Mouse (Mus musculus): ENCODE results near the gene Zbp1. TPM values are rescaled to one million over a fixed set of nuclear protein-coding genes. Genes with fewer than 3 reads are reported as not detected.

Zbp1 gene
- polyA plus RNA-seq, 1 experiment from 2014 or later, result 0.70 TPM

DNA sequence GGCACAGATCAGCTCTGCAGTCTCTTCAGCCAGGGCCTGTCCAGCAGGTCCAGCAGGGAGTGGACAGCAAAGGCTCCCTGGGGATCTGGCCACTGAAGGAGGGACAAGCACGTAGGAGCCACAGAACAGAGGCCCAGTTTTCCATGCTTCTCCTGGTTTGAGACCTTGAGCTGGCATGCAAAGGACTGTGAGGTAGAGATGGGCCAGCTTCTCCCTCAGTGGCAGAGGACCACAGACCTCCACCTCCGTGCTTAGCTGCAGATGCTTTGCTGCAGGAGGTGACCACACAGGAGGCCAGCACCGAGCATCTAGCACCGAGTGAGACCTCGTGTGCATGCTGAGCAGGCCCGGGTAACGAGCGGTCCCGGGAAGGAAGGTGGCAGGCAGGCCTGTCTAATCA is 22.0 kb upstream of the Zbp1 start:
- Histone ChIP-seq H3K27me3 (ENCODE audit: control insufficient read depth, insufficient read depth, low read length) (no peaks in the 10 kb centered on the region), H3K4me3 (replicated peaks; ENCODE audit: low read length) (no peak overlapping the region), H3K4me2 (ENCODE audit: low read depth, low read length) (no peak overlapping the region), H3K27ac (ENCODE audit: low read length) (no peak overlapping the region), H3K36me3 (ENCODE audit: control insufficient read depth, insufficient read depth, low read length) (peaks cover 2% of the 10 kb centered on the region; the same call in 1 of the 2 replicates), H3K9ac (ENCODE audit: low read length) (no peak overlapping the region), H3K4me1 (ENCODE audit: control insufficient read depth, insufficient read depth, low read length) (peaks cover 61% of the 10 kb centered on the region), H3K9me3 (replicated peaks; ENCODE audit: control insufficient read depth, low read length) (no peaks in the 10 kb centered on the region)
- WGBS, result 54% methylated on average over 9 of the region's 9 CpGs
- no peak for ATAC-seq (ENCODE audit: insufficient read depth, low FRiP score)

DNA sequence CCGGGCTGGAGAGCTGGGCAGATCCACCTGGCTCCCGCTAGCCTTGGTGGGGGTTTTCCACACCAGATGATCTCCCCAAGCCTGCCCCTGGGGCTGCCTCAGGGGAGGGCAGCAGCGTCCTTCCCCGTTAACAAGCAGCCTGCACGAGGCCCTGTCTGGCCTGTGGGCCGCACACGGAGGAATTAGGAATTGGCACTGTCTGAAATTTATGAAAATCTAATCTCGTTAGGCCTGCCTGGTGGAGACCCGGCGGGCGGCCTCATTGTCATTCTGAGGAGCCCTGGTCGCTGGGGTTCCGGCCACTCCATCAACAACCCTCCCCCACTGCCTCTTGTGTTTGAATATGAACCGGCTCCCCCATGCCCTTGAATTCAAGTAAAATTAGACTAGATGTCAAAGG is 19.8 kb upstream of the Zbp1 start:
- peaks cover 66% of the 10 kb centered on the region for H3K4me1 ChIP-seq (ENCODE audit: control insufficient read depth, insufficient read depth, low read length)
- H3K36me3 ChIP-seq (ENCODE audit: control insufficient read depth, insufficient read depth, low read length), result peaks cover 2% of the 10 kb centered on the region; the same call in 1 of the 2 replicates
- no peaks in the 10 kb centered on the region for H3K9me3 ChIP-seq (replicated peaks; ENCODE audit: control insufficient read depth, low read length)
- H3K4me3 ChIP-seq (replicated peaks; ENCODE audit: low read length), result no peak overlapping the region
- H3K4me2 ChIP-seq (ENCODE audit: low read depth, low read length), result no peak overlapping the region
- ATAC-seq (ENCODE audit: insufficient read depth, low FRiP score), result no peak
- no peaks in the 10 kb centered on the region for H3K27me3 ChIP-seq (ENCODE audit: control insufficient read depth, insufficient read depth, low read length)
- 25% methylated on average over 14 of the region's 14 CpGs for WGBS
- no peak overlapping the region for H3K27ac ChIP-seq (ENCODE audit: low read length)
- H3K9ac ChIP-seq (ENCODE audit: low read length), result no peak overlapping the region; the same call in 1 of the 2 replicates

DNA sequence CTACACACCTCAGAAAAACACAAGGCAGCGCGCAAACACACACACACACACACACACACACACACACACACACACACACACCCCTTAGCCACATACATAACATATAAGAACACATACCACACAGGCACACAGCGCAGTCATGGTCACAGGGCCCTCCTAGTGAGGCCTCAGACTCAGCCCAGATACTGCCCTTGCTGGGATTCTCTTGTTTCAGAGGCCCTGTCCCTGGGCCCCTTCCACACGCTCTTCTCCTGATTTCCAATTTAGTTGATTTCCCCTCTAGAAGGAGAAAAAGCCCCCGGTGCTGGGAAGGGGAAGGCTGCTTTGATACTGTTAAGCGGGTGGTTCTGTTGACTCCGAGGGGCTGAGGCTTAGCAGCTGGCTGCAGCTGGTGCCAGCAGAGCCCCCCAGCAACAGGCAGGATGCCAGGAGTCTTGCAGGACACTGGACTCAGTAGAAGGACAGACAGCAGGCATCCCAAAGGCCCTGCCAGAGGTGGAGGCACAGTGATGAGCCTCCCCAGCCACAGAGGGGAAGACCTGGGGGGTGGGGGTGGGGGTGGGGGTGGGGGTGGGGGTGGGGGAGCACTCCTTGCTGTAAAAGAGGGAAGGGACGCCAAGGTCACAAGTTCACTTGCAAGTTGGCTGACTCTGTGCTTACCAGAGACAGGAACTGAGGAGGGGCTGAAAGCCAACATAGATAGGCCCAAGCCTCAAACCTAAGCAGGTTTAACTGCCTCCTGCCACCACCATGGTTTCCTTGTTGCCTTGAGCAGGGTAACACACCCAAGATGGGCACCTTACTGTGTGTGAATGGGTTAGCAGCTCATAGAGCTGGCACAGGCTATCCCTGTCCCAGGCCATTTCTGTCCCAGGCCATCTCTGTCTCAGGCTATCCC is 17.0 kb upstream of the Zbp1 start:
- Histone ChIP-seq H3K9ac (ENCODE audit: low read length) (peak overlapping the region; percentile 49), H3K27ac (ENCODE audit: low read length) (peak overlapping the region; percentile 80), H3K9me3 (replicated peaks; ENCODE audit: control insufficient read depth, low read length) (no peaks in the 10 kb centered on the region), H3K27me3 (ENCODE audit: control insufficient read depth, insufficient read depth, low read length) (no peaks in the 10 kb centered on the region), H3K4me3 (replicated peaks; ENCODE audit: low read length) (no peak overlapping the region), H3K4me1 (ENCODE audit: control insufficient read depth, insufficient read depth, low read length) (peaks cover 68% of the 10 kb centered on the region), H3K4me2 (ENCODE audit: low read depth, low read length) (no peak overlapping the region), H3K36me3 (ENCODE audit: control insufficient read depth, insufficient read depth, low read length) (peaks cover 5% of the 10 kb centered on the region; the same call in 1 of the 2 replicates)
- 41% methylated on average over 8 of the region's 8 CpGs for WGBS
- peak; percentile 47; the same call in 1 of the 2 replicates for ATAC-seq (ENCODE audit: insufficient read depth, low FRiP score)

DNA sequence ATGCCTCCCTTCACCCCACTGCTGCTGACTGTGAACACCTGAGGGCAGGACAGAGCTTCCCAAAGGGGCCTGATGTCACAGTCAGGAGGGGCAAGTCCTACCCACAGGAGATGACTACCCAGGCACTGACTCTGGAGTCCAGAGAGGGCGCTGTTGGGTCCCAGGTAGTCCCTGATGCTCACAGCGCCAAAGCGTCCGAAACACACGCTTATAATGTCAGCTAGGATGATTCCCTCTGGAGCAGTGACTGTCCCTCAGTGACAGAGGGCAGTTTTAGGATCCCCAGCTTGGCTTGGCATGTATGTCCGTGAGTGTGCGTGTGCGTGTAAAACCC is 14.0 kb upstream of the Zbp1 start:
- Histone ChIP-seq H3K4me2 (ENCODE audit: low read depth, low read length) (no peak overlapping the region), H3K36me3 (ENCODE audit: control insufficient read depth, insufficient read depth, low read length) (peaks cover 17% of the 10 kb centered on the region; the same call in 1 of the 2 replicates), H3K27me3 (ENCODE audit: control insufficient read depth, insufficient read depth, low read length) (no peaks in the 10 kb centered on the region), H3K4me3 (replicated peaks; ENCODE audit: low read length) (no peak overlapping the region), H3K9ac (ENCODE audit: low read length) (no peak overlapping the region), H3K9me3 (replicated peaks; ENCODE audit: control insufficient read depth, low read length) (no peaks in the 10 kb centered on the region), H3K27ac (ENCODE audit: low read length) (no peak overlapping the region), H3K4me1 (ENCODE audit: control insufficient read depth, insufficient read depth, low read length) (peaks cover 62% of the 10 kb centered on the region)
- no peak for ATAC-seq (ENCODE audit: insufficient read depth, low FRiP score)
- WGBS, result 85% methylated on average over 8 of the region's 8 CpGs

DNA sequence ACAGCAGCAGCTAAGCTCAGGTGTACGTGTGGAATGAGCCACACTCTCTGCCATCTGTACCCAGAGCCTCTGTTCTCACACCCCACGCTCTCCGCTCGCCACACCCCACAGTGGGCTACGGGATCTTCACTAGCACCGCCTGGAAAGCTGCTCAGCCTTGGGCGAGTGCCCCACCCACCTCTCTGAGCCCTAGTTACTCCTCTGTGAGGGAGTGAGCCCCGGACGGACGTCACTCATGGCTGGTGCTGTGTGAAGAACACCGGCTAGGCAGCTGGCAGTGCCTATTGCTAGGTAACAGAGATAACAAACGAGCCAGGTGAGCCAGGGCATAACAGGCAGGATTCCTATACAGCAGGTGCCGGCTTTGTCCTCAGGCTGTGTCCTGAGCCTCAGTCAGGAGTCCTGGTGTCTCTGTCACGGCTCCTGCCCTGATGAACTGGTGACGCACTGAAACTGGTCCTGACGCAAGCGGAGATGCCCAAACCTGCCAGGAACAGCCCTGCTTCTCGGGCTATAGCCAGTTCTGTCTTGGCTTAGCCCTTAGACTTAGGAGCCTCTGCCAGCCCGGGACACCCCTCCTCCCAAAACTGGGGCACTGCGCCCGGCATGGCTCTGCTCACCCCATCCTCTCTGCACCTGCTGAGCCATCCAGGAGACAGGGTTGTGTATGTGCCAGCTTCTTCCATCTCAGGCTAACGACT is 13.5 kb upstream of the Zbp1 start:
- Histone ChIP-seq H3K27ac (ENCODE audit: low read length) (peak overlapping the region; percentile 6; the same call in 1 of the 2 replicates), H3K4me3 (replicated peaks; ENCODE audit: low read length) (no peak overlapping the region), H3K36me3 (ENCODE audit: control insufficient read depth, insufficient read depth, low read length) (peaks cover 17% of the 10 kb centered on the region; the same call in 1 of the 2 replicates), H3K4me1 (ENCODE audit: control insufficient read depth, insufficient read depth, low read length) (peaks cover 57% of the 10 kb centered on the region), H3K9ac (ENCODE audit: low read length) (no peak overlapping the region), H3K27me3 (ENCODE audit: control insufficient read depth, insufficient read depth, low read length) (no peaks in the 10 kb centered on the region), H3K4me2 (ENCODE audit: low read depth, low read length) (no peak overlapping the region), H3K9me3 (replicated peaks; ENCODE audit: control insufficient read depth, low read length) (no peaks in the 10 kb centered on the region)
- peak; percentile 38 for ATAC-seq (ENCODE audit: insufficient read depth, low FRiP score)
- WGBS, result 72% methylated on average over 22 of the region's 22 CpGs

DNA sequence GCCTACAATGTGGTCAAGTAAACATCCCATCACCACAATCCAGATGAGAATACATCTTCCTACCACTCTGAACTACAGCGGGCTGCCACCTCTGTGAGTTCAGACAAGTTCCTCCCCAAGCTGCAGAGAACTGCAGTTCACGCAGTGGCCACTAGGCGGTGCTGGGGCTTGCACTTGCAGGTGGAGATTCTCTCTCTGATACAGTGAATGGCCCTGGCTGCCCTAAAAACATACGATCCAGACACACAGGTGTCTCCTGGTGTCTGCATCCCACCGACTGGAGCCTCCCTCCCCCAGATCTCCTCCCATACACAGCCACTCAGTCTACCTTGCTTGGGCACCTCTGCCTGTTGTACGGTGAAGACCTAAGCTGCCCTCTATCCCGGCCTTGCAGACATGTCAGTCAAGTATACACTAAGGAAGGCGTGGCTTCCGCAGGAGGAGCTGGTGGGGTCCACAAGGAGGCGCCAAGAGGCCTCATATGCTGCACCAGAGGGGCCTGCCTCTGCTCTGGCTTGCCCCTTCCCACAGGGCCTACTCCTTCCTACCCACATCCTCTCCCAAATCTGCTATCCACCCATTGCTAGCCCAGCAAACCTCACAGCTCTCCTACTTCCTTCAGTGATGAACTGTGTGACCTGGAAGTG is 11.0 kb upstream of the Zbp1 start:
- H3K4me2 ChIP-seq (ENCODE audit: low read depth, low read length), result 0 out of 2 replicates have a peak overlapping the region, but pooled peaks have one; percentile 27
- H3K4me1 ChIP-seq (ENCODE audit: control insufficient read depth, insufficient read depth, low read length), result peaks cover 33% of the 10 kb centered on the region
- H3K9ac ChIP-seq (ENCODE audit: low read length), result peak overlapping the region; percentile 26; the same call in 1 of the 2 replicates
- no peaks in the 10 kb centered on the region for H3K27me3 ChIP-seq (ENCODE audit: control insufficient read depth, insufficient read depth, low read length)
- H3K27ac ChIP-seq (ENCODE audit: low read length), result peak overlapping the region; percentile 56
- peaks cover 17% of the 10 kb centered on the region for H3K36me3 ChIP-seq (ENCODE audit: control insufficient read depth, insufficient read depth, low read length)
- no peak overlapping the region for H3K4me3 ChIP-seq (replicated peaks; ENCODE audit: low read length)
- WGBS, result 7% methylated on average over 10 of the region's 10 CpGs
- no peaks in the 10 kb centered on the region for H3K9me3 ChIP-seq (replicated peaks; ENCODE audit: control insufficient read depth, low read length)
- ATAC-seq (ENCODE audit: insufficient read depth, low FRiP score), result peak; percentile 56

DNA sequence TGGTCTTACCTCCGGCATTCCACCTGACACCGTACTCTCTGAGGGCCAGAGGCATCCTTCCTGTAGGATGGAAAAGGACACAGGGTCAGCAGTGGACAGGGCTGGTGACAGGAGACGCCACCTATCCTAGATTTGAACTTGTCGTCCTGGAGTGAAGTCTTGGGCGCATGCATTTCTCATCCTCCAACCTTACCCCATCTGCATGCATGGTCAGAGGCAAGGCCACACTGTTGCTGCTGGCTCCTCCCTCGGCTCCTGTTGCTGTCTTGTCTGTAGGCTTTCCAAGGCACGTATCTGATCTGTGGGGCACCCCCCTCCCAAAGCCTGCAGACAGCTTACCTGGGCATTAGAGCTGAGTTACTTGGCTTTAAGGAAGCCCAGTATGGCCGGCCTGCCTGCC is 9.8 kb upstream of the Zbp1 start:
- Histone ChIP-seq H3K4me2 (ENCODE audit: low read depth, low read length) (no peak overlapping the region), H3K27me3 (ENCODE audit: control insufficient read depth, insufficient read depth, low read length) (no peaks in the 10 kb centered on the region), H3K9ac (ENCODE audit: low read length) (no peak overlapping the region), H3K4me1 (ENCODE audit: control insufficient read depth, insufficient read depth, low read length) (peaks cover 32% of the 10 kb centered on the region), H3K9me3 (replicated peaks; ENCODE audit: control insufficient read depth, low read length) (no peaks in the 10 kb centered on the region), H3K4me3 (replicated peaks; ENCODE audit: low read length) (no peak overlapping the region), H3K27ac (ENCODE audit: low read length) (no peak overlapping the region), H3K36me3 (ENCODE audit: control insufficient read depth, insufficient read depth, low read length) (peaks cover 17% of the 10 kb centered on the region)
- ATAC-seq (ENCODE audit: insufficient read depth, low FRiP score), result no peak
- WGBS, result 84% methylated on average over 8 of the region's 8 CpGs

DNA sequence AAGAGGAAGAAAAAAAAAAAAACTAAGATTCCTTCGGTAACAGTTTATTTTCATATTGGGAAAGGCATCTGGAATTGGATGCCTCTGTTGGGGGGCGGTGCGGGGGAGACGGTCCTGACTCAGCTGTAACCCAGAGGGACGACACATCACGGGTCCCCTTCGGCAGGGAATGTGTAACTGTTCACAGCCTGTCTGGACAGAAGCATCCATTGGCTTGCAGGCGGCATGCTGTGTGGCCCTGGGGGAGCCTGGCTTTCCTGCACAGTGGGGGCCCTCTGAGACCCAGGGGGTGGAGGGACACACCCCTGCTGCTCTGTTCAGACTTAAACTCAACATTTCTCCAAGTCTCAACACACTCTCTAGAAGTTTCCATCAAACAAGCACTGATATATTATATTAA is 8.1 kb upstream of the Zbp1 start:
- no peak overlapping the region for H3K4me2 ChIP-seq (ENCODE audit: low read depth, low read length)
- no peak overlapping the region; the same call in 1 of the 2 replicates for H3K27ac ChIP-seq (ENCODE audit: low read length)
- H3K9ac ChIP-seq (ENCODE audit: low read length), result no peak overlapping the region
- WGBS, result 79% methylated on average over 8 of the region's 8 CpGs
- peaks cover 22% of the 10 kb centered on the region for H3K4me1 ChIP-seq (ENCODE audit: control insufficient read depth, insufficient read depth, low read length)
- H3K9me3 ChIP-seq (replicated peaks; ENCODE audit: control insufficient read depth, low read length), result no peaks in the 10 kb centered on the region
- H3K27me3 ChIP-seq (ENCODE audit: control insufficient read depth, insufficient read depth, low read length), result no peaks in the 10 kb centered on the region
- H3K4me3 ChIP-seq (replicated peaks; ENCODE audit: low read length), result no peak overlapping the region
- H3K36me3 ChIP-seq (ENCODE audit: control insufficient read depth, insufficient read depth, low read length), result peaks cover 17% of the 10 kb centered on the region
- ATAC-seq (ENCODE audit: insufficient read depth, low FRiP score), result no peak

DNA sequence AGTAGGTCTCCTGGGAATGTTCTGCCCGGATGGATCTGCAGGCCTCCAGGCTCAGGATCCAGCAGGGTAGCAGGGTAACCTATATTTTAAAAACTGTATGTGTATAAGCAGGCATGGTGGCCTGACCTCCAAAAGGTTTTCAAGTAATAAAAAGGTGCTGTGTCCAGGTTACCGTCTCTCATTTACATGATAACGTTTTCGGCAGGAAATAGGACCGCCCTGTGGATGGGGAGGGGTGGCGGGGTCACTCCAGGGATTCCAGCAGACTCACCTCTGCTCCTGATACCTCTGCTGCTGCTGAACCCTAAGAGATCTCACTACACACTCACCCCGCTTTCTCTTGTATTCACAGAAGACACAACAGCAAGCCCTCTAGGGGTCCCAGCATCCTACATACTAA is 7.2 kb upstream of the Zbp1 start:
- Histone ChIP-seq H3K27ac (ENCODE audit: low read length) (no peak overlapping the region), H3K9ac (ENCODE audit: low read length) (no peak overlapping the region), H3K4me1 (ENCODE audit: control insufficient read depth, insufficient read depth, low read length) (peaks cover 20% of the 10 kb centered on the region), H3K9me3 (replicated peaks; ENCODE audit: control insufficient read depth, low read length) (no peaks in the 10 kb centered on the region), H3K27me3 (ENCODE audit: control insufficient read depth, insufficient read depth, low read length) (no peaks in the 10 kb centered on the region), H3K4me2 (ENCODE audit: low read depth, low read length) (no peak overlapping the region), H3K36me3 (ENCODE audit: control insufficient read depth, insufficient read depth, low read length) (peaks cover 15% of the 10 kb centered on the region), H3K4me3 (replicated peaks; ENCODE audit: low read length) (no peak overlapping the region)
- ATAC-seq (ENCODE audit: insufficient read depth, low FRiP score), result no peak
- 79% methylated on average over 7 of the region's 7 CpGs for WGBS
